Mouse (Mus musculus): ENCODE measurements at regions not wholly inside any gene's neighbourhood (a gene's known extent, or its start where the extent isn't known, plus 50 kb on each side); places are given as distances from the start of the nearest gene placed in this dataset.

GRCm38 (mm10) chr11:19595107-19595506 is 329.1 kb upstream of the Spred2 start:
- DNase-seq (ENCODE audit: low spot score): no peak

- DNase-seq (ENCODE audit: low spot score): no peak
These were observed 327.8 kb upstream of the Spred2 start for GRCm38 (mm10) chr11:19596336-19596735.

GRCm38 (mm10) chr11:19599433-19599832 is 324.7 kb upstream of the Spred2 start:
- DNase-seq (ENCODE audit: low spot score): no peak

- no peak for DNase-seq (ENCODE audit: low spot score)
These were observed 322.8 kb upstream of the Spred2 start for GRCm38 (mm10) chr11:19601216-19601938.

GRCm38 (mm10) chr11:19602496-19602895 is 321.7 kb upstream of the Spred2 start:
- DNase-seq (ENCODE audit: low spot score): no peak

GRCm38 (mm10) chr11:19605602-19606001 is 318.6 kb upstream of the Spred2 start:
- no peak for DNase-seq (ENCODE audit: low spot score)

GRCm38 (mm10) chr11:19606943-19607342 is 317.2 kb upstream of the Spred2 start:
- no peak for DNase-seq (ENCODE audit: low spot score)

GRCm38 (mm10) chr11:19607941-19608340 is 316.2 kb upstream of the Spred2 start:
- DNase-seq (ENCODE audit: low spot score): no peak

- no peak for DNase-seq (ENCODE audit: low spot score)
These were observed 315.7 kb upstream of the Spred2 start for GRCm38 (mm10) chr11:19608523-19608922.

- DNase-seq (ENCODE audit: low spot score): no peak
These were observed 313.6 kb upstream of the Spred2 start for GRCm38 (mm10) chr11:19610559-19610958.

- no peak for DNase-seq (ENCODE audit: low spot score)
These were observed 313.0 kb upstream of the Spred2 start for GRCm38 (mm10) chr11:19611217-19611616.

- peak; percentile 2 for DNase-seq (ENCODE audit: low spot score)
These were observed 307.7 kb upstream of the Spred2 start for GRCm38 (mm10) chr11:19616520-19616919.

GRCm38 (mm10) chr11:19619494-19619893 is 304.7 kb upstream of the Spred2 start:
- no peak for DNase-seq (ENCODE audit: low spot score)

GRCm38 (mm10) chr11:19631055-19631695 is 293.0 kb upstream of the Spred2 start:
- no peak for DNase-seq (ENCODE audit: low spot score)

GRCm38 (mm10) chr11:19632477-19632876 is 291.7 kb upstream of the Spred2 start:
- DNase-seq (ENCODE audit: low spot score): no peak

GRCm38 (mm10) chr11:19633621-19634020 is 290.6 kb upstream of the Spred2 start:
- DNase-seq (ENCODE audit: low spot score): no peak

GRCm38 (mm10) chr11:19641153-19641552 is 283.0 kb upstream of the Spred2 start:
- DNase-seq (ENCODE audit: low spot score): no peak

GRCm38 (mm10) chr11:19644116-19644795 is 279.9 kb upstream of the Spred2 start:
- DNase-seq (ENCODE audit: low spot score): no peak

GRCm38 (mm10) chr11:19645106-19645505 is 279.1 kb upstream of the Spred2 start:
- no peak for DNase-seq (ENCODE audit: low spot score)

- no peak for DNase-seq (ENCODE audit: low spot score)
These were observed 272.7 kb upstream of the Spred2 start for GRCm38 (mm10) chr11:19651522-19651921.

GRCm38 (mm10) chr11:19651929-19652328 is 272.2 kb upstream of the Spred2 start:
- DNase-seq (ENCODE audit: low spot score): no peak

GRCm38 (mm10) chr11:19659511-19659910 is 264.7 kb upstream of the Spred2 start:
- no peak for DNase-seq (ENCODE audit: low spot score)

- no peak for DNase-seq (ENCODE audit: low spot score)
These were observed 257.4 kb upstream of the Spred2 start for GRCm38 (mm10) chr11:19666732-19667131.

Measured in adipocyte (in vitro differentiated cells).